Mouse (Mus musculus) kidney, postnatal 0 days (tissue): ENCODE data around the gene Fars2. TPM values are rescaled to one million over a fixed set of nuclear protein-coding genes. Genes with fewer than 3 reads are reported as not detected.
A peak's percentile ranks its signal among the peaks of the same experiment; 100 is the strongest.

ENCODE experiments used
- ATAC-seq: fragments of 200-750 bp; cut with Nextera tagmentation; replicated peaks from 2 replicates; pipeline ENCODE4 v1.8.0; 2017; ENCODE audit warnings: low read depth, moderate number of reproducible peaks, moderate TSS enrichment, moderate library complexity; ENCODE audit not compliant: low FRiP score
- DNase-seq: peaks from one replicate; pipeline ENCODE4 v3.0.0-alpha.2; 2016; ENCODE audit warnings: low spot score
- H3K27ac ChIP-seq: fragments of 300-500 bp; sonication (generic); 2 replicates; pipeline ENCODE4 v1.5.1; 2014; ENCODE audit warnings: mild to moderate bottlenecking
- H3K27me3 ChIP-seq: fragments of 300-500 bp; sonication (generic); 2 replicates; pipeline ENCODE4 v1.6.1; 2014; ENCODE audit warnings: low read length, mixed read lengths; ENCODE audit not compliant: insufficient read depth
- H3K36me3 ChIP-seq: fragments of 300-500 bp; sonication (generic); 2 replicates; pipeline ENCODE4 v1.6.1; 2014; ENCODE audit warnings: low read length, mixed read lengths; ENCODE audit not compliant: insufficient read depth
- H3K4me1 ChIP-seq: fragments of 300-500 bp; sonication (generic); replicated peaks from 2 replicates; pipeline ENCODE4 v1.6.1; 2014; ENCODE audit warnings: antibody characterized with exemption, low read length, mixed read lengths; ENCODE audit not compliant: insufficient read depth
- H3K4me2 ChIP-seq: fragments of 300-500 bp; sonication (generic); 2 replicates; pipeline ENCODE4 v1.6.1; 2014; ENCODE audit warnings: mild to moderate bottlenecking, low read length, moderate library complexity, mixed read lengths
- H3K4me3 ChIP-seq: fragments of 300-500 bp; sonication (generic); replicated peaks from 2 replicates; pipeline ENCODE4 v1.5.1; 2014; ENCODE audit warnings: low read depth, low read length
- H3K9ac ChIP-seq: fragments of 300-500 bp; sonication (generic); 2 replicates; pipeline ENCODE4 v1.6.1; 2014; ENCODE audit warnings: low read depth, low read length
- H3K9me3 ChIP-seq: fragments of 300-500 bp; sonication (generic); replicated peaks from 2 replicates; pipeline ENCODE4 v1.6.1; 2016; ENCODE audit warnings: low read length, inconsistent platforms, mixed read lengths
- CTCF ChIP-seq: IDR thresholded peaks from 2 replicates; pipeline ENCODE4 v1.5.1; 2016; ENCODE audit warnings: antibody characterized with exemption, low read depth, mild to moderate bottlenecking, moderate library complexity
- WGBS: fragments of 180-500 bp; shearing (Covaris S2); extraction: QIAGEN DNeasy Blood & Tissue Kit; methylation state at CpG from one replicate; pipeline ENCODE4 v1.1.7; 2014; 5-methylcytosine and 5-hydroxymethylcytosine counted together
- polyA plus RNA-seq: library from polyadenylated mRNA; unstranded; fragments of >200 nt; fragmentation: Nextera tagmentation; extraction: Ambion mirVana; gene quantifications from 2 replicates; pipeline ENCODE4 v1.2.1, GENCODE M21; 2015

Gene Fars2
- polyA plus RNA-seq, 1 experiment from 2014 or later, result 54.7 TPM

- no peak for DNase-seq
- no peaks in the 10 kb centered on the region for H3K36me3 ChIP-seq
- WGBS, result 60% methylated on average over 1 of the region's 1 CpGs
These were observed 511.9 kb downstream of the Fars2 start for GRCm38 (mm10) chr13:36629154-36629553.

GRCm38 (mm10) chr13:36648257-36648656 is 531.0 kb downstream of the Fars2 start:
- Histone ChIP-seq H3K4me2 (no peak overlapping the region), H3K9ac (no peak overlapping the region), H3K9me3 (no peaks in the 10 kb centered on the region), H3K27ac (no peak overlapping the region), H3K4me1 (no peaks in the 10 kb centered on the region), H3K27me3 (no peaks in the 10 kb centered on the region), H3K4me3 (no peak overlapping the region), H3K36me3 (no peaks in the 10 kb centered on the region)
- no peak for TF ChIP-seq CTCF
- 21% methylated on average over 7 of the region's 7 CpGs for WGBS
- peak; percentile 7 for DNase-seq
- no peak for ATAC-seq

More at GRCm38 (mm10) chr13:36629154-36629553, 511.9 kb downstream of the Fars2 start:
- ATAC-seq, result no peak
- Histone ChIP-seq H3K9ac (no peak overlapping the region), H3K4me3 (no peak overlapping the region), H3K9me3 (no peaks in the 10 kb centered on the region; the same call in 1 of the 2 replicates), H3K4me2 (no peak overlapping the region), H3K27ac (no peak overlapping the region), H3K27me3 (no peaks in the 10 kb centered on the region), H3K4me1 (no peaks in the 10 kb centered on the region)
- TF ChIP-seq CTCF, result no peak

- H3K9me3 ChIP-seq, result no peaks in the 10 kb centered on the region
- H3K27ac ChIP-seq, result no peak overlapping the region
- no peak for DNase-seq
- H3K4me3 ChIP-seq, result no peak overlapping the region
- no peak overlapping the region for H3K9ac ChIP-seq
- no peaks in the 10 kb centered on the region for H3K27me3 ChIP-seq
- no peak for ATAC-seq
- WGBS, result 68% methylated on average over 3 of the region's 3 CpGs
- no peaks in the 10 kb centered on the region for H3K4me1 ChIP-seq
- peak; percentile 33; the same call in 1 of the 2 replicates for TF ChIP-seq CTCF
- no peak overlapping the region for H3K4me2 ChIP-seq
- no peaks in the 10 kb centered on the region for H3K36me3 ChIP-seq
These were observed 537.0 kb downstream of the Fars2 start for GRCm38 (mm10) chr13:36654251-36654650.

- no peak for DNase-seq
- Histone ChIP-seq H3K27me3 (no peaks in the 10 kb centered on the region), H3K4me1 (no peaks in the 10 kb centered on the region), H3K4me2 (no peak overlapping the region), H3K27ac (no peak overlapping the region), H3K9me3 (no peaks in the 10 kb centered on the region), H3K36me3 (no peaks in the 10 kb centered on the region), H3K4me3 (no peak overlapping the region), H3K9ac (no peak overlapping the region)
- TF ChIP-seq CTCF, result no peak
- WGBS, result 71% methylated on average over 1 of the region's 1 CpGs
- no peak for ATAC-seq
These were observed 562.1 kb downstream of the Fars2 start for GRCm38 (mm10) chr13:36679345-36679744.

GRCm38 (mm10) chr13:36680690-36681355 is 563.6 kb downstream of the Fars2 start:
- 85% methylated on average over 8 of the region's 8 CpGs for WGBS

GRCm38 (mm10) chr13:36683581-36683980 is 566.4 kb downstream of the Fars2 start:
- no peak overlapping the region for H3K4me2 ChIP-seq
- DNase-seq, result no peak
- H3K9me3 ChIP-seq, result no peaks in the 10 kb centered on the region
- H3K27ac ChIP-seq, result no peak overlapping the region
- no peak for ATAC-seq
- H3K4me1 ChIP-seq, result no peaks in the 10 kb centered on the region
- 88% methylated on average over 4 of the region's 4 CpGs for WGBS
- no peak for TF ChIP-seq CTCF
- H3K27me3 ChIP-seq, result no peaks in the 10 kb centered on the region
- no peaks in the 10 kb centered on the region for H3K36me3 ChIP-seq
- no peak overlapping the region for H3K9ac ChIP-seq
- H3K4me3 ChIP-seq, result no peak overlapping the region

More at GRCm38 (mm10) chr13:36680690-36681355, 563.6 kb downstream of the Fars2 start:
- Histone ChIP-seq H3K4me1 (no peaks in the 10 kb centered on the region), H3K36me3 (no peaks in the 10 kb centered on the region), H3K27me3 (no peaks in the 10 kb centered on the region), H3K9me3 (no peaks in the 10 kb centered on the region), H3K4me2 (no peak overlapping the region), H3K9ac (no peak overlapping the region), H3K27ac (no peak overlapping the region), H3K4me3 (no peak overlapping the region)
- ATAC-seq (no peak), DNase-seq (no peak)
- no peak for TF ChIP-seq CTCF
